Mouse (Mus musculus) stomach, embryonic 15.5 days (tissue): ENCODE results near the gene Prepl. TPM values are rescaled to one million over a fixed set of nuclear protein-coding genes. Genes with fewer than 3 reads are reported as not detected.

Experiments used
- ATAC-seq: fragments of 200-750 bp; cut with Nextera tagmentation; 2 replicates; pipeline ENCODE4 v1.8.0; 2017; ENCODE audit warnings: low read depth, moderate number of reproducible peaks, moderate TSS enrichment; ENCODE audit not compliant: insufficient read depth, low FRiP score
- H3K27ac ChIP-seq: fragments of 300-500 bp; sonication (generic); 2 replicates; pipeline ENCODE4 v1.5.1; 2015; ENCODE audit warnings: mild to moderate bottlenecking, inconsistent platforms
- H3K27me3 ChIP-seq: fragments of 300-500 bp; sonication (generic); replicated peaks from 2 replicates; pipeline ENCODE4 v1.6.1; 2015; ENCODE audit warnings: inconsistent platforms
- H3K36me3 ChIP-seq: fragments of 300-500 bp; sonication (generic); 2 replicates; pipeline ENCODE4 v1.6.1; 2015; ENCODE audit warnings: inconsistent platforms
- H3K4me1 ChIP-seq: fragments of 300-500 bp; sonication (generic); 2 replicates; pipeline ENCODE4 v1.6.1; 2015; ENCODE audit warnings: inconsistent platforms
- H3K4me2 ChIP-seq: fragments of 300-500 bp; sonication (generic); 2 replicates; pipeline ENCODE4 v1.6.1; 2015; ENCODE audit warnings: mild to moderate bottlenecking, inconsistent platforms
- H3K4me3 ChIP-seq: fragments of 300-500 bp; sonication (generic); replicated peaks from 2 replicates; pipeline ENCODE4 v1.5.1; 2015; ENCODE audit warnings: inconsistent platforms
- H3K9ac ChIP-seq: fragments of 300-500 bp; sonication (generic); 2 replicates; pipeline ENCODE4 v1.6.1; 2015; ENCODE audit warnings: inconsistent platforms
- H3K9me3 ChIP-seq: fragments of 300-500 bp; sonication (generic); 2 replicates; pipeline ENCODE4 v1.6.1; 2016; ENCODE audit warnings: inconsistent platforms
- WGBS: fragments of 180-500 bp; shearing (Covaris S2); methylation state at CpG from one replicate; pipeline ENCODE4 v1.1.7; 2015; 5-methylcytosine and 5-hydroxymethylcytosine counted together
- polyA plus RNA-seq: library from polyadenylated mRNA; unstranded; fragments of >200 nt; fragmentation: Nextera tagmentation; extraction: Ambion mirVana; gene quantifications from 2 replicates; pipeline ENCODE4 v1.2.1, GENCODE M21; 2015

Prepl gene
- polyA plus RNA-seq, 1 experiment from 2014 or later: 23.5 TPM

- Histone ChIP-seq H3K4me1 (0 out of 2 replicates have a peak, but pooled peaks cover under 1% of the 10 kb centered on the region), H3K27ac (no peak overlapping the region), H3K36me3 (no peaks in the 10 kb centered on the region), H3K27me3 (no peaks in the 10 kb centered on the region), H3K9ac (no peak overlapping the region), H3K9me3 (no peaks in the 10 kb centered on the region), H3K4me3 (no peak overlapping the region), H3K4me2 (no peak overlapping the region)
- ATAC-seq: no peak
- WGBS: 68% methylated on average over 5 of the region's 5 CpGs
Observed at GRCm38 (mm10) chr17:85018794-85019193, 71.2 kb downstream of the Prepl start.

- Histone ChIP-seq H3K36me3 (no peaks in the 10 kb centered on the region), H3K27me3 (no peaks in the 10 kb centered on the region), H3K9ac (no peak overlapping the region), H3K27ac (no peak overlapping the region), H3K9me3 (no peaks in the 10 kb centered on the region), H3K4me1 (no peaks in the 10 kb centered on the region), H3K4me3 (no peak overlapping the region), H3K4me2 (no peak overlapping the region)
- WGBS: 90% methylated on average over 3 of the region's 3 CpGs
- no peak for ATAC-seq
Observed at GRCm38 (mm10) chr17:85018344-85018743, 71.7 kb downstream of the Prepl start.

- Histone ChIP-seq H3K4me2 (no peak overlapping the region), H3K27ac (no peak overlapping the region), H3K4me3 (no peak overlapping the region), H3K9ac (no peak overlapping the region), H3K27me3 (no peaks in the 10 kb centered on the region), H3K4me1 (no peaks in the 10 kb centered on the region), H3K36me3 (no peaks in the 10 kb centered on the region), H3K9me3 (no peaks in the 10 kb centered on the region)
- ATAC-seq: no peak
- WGBS: 98% methylated on average over 3 of the region's 3 CpGs
Observed at GRCm38 (mm10) chr17:85014632-85015031, 75.4 kb downstream of the Prepl start.

- ATAC-seq: no peak
Observed at GRCm38 (mm10) chr17:85013485-85013884, 76.6 kb downstream of the Prepl start.

More at GRCm38 (mm10) chr17:85013485-85013884, 76.6 kb downstream of the Prepl start:
- Histone ChIP-seq H3K27me3 (no peaks in the 10 kb centered on the region), H3K4me2 (no peak overlapping the region), H3K27ac (no peak overlapping the region), H3K4me1 (no peaks in the 10 kb centered on the region), H3K36me3 (no peaks in the 10 kb centered on the region), H3K9ac (no peak overlapping the region), H3K9me3 (no peaks in the 10 kb centered on the region), H3K4me3 (no peak overlapping the region)
- WGBS: 83% methylated on average over 6 of the region's 6 CpGs

Other genes starting within 250 kb of the Prepl start
- 78.9 and 80.0 TPM in 2 replicates for gene Ppm1b, start 133.5 kb downstream of the Prepl start, polyA plus RNA-seq
- 5.8 and 6.8 TPM in 2 replicates for gene Slc3a1, start 61.9 kb downstream of the Prepl start, polyA plus RNA-seq
- gene Camkmt, start 311 bp upstream of the Prepl start, polyA plus RNA-seq: 14.3 and 15.5 TPM in 2 replicates